Mouse (Mus musculus) embryonic facial prominence, embryonic 11.5 days (tissue): ENCODE measurements around the gene Trim37. TPM values are rescaled to one million over a fixed set of nuclear protein-coding genes. Genes with fewer than 3 reads are reported as not detected.
A peak's percentile ranks its signal among the peaks of the same experiment; 100 is the strongest.

Source experiments
- ATAC-seq: fragments of 200-750 bp; cut with Nextera tagmentation; replicated peaks from 2 replicates; pipeline ENCODE4 v1.8.0; 2017; ENCODE audit warnings: low read depth; ENCODE audit not compliant: insufficient number of reproducible peaks, low FRiP score, low TSS enrichment
- DNase-seq: peaks from one replicate; pipeline ENCODE4 v3.0.0-alpha.2; 2015; ENCODE audit warnings: low spot score
- H3K27ac ChIP-seq: fragments of 300-500 bp; sonication (generic); replicated peaks from 2 replicates; pipeline ENCODE4 v1.5.1; 2014; ENCODE audit warnings: mild to moderate bottlenecking, low read depth, low read length, control low read depth
- H3K27me3 ChIP-seq: fragments of 300-500 bp; sonication (generic); 2 replicates; pipeline ENCODE4 v1.6.1; 2014; ENCODE audit warnings: mild to moderate bottlenecking, low read length, moderate library complexity, mixed read lengths; ENCODE audit not compliant: control insufficient read depth, insufficient read depth
- H3K36me3 ChIP-seq: fragments of 300-500 bp; sonication (generic); replicated peaks from 2 replicates; pipeline ENCODE4 v1.6.1; 2014; ENCODE audit warnings: low read depth, mild to moderate bottlenecking, low read length, moderate library complexity, mixed read lengths; ENCODE audit not compliant: control insufficient read depth, insufficient read depth
- H3K4me1 ChIP-seq: fragments of 300-500 bp; sonication (generic); 2 replicates; pipeline ENCODE4 v1.6.1; 2014; ENCODE audit warnings: low read length, mixed read lengths; ENCODE audit not compliant: control insufficient read depth, insufficient read depth
- H3K4me2 ChIP-seq: fragments of 300-500 bp; sonication (generic); 2 replicates; pipeline ENCODE4 v1.6.1; 2014; ENCODE audit warnings: low read depth, mild to moderate bottlenecking, control low read depth, low read length, moderate library complexity
- H3K4me3 ChIP-seq: fragments of 300-500 bp; sonication (generic); 2 replicates; pipeline ENCODE4 v1.5.1; 2014; ENCODE audit warnings: low read depth, low read length, control low read depth
- H3K9ac ChIP-seq: fragments of 300-500 bp; sonication (generic); replicated peaks from 2 replicates; pipeline ENCODE4 v1.6.1; 2014; ENCODE audit warnings: mild to moderate bottlenecking, control low read depth, low read length
- H3K9me3 ChIP-seq: fragments of 300-500 bp; sonication (generic); replicated peaks from 2 replicates; pipeline ENCODE4 v1.6.1; 2016; ENCODE audit warnings: mild to moderate bottlenecking, low read length, inconsistent platforms, mixed read lengths; ENCODE audit not compliant: control insufficient read depth
- WGBS: fragments of 180-500 bp; shearing (Covaris S2); extraction: QIAGEN DNeasy Blood & Tissue Kit; methylation state at CpG from one replicate; pipeline ENCODE4 v1.1.7; 2014; 5-methylcytosine and 5-hydroxymethylcytosine counted together
- polyA plus RNA-seq: library from polyadenylated mRNA; unstranded; fragments of >200 nt; fragmentation: Nextera tagmentation; extraction: Ambion mirVana; gene quantifications from 2 replicates; pipeline ENCODE4 v1.2.1, GENCODE M21; 2014

The Trim37 gene
- polyA plus RNA-seq: 45.2 and 47.7 TPM in 2 replicates

DNA sequence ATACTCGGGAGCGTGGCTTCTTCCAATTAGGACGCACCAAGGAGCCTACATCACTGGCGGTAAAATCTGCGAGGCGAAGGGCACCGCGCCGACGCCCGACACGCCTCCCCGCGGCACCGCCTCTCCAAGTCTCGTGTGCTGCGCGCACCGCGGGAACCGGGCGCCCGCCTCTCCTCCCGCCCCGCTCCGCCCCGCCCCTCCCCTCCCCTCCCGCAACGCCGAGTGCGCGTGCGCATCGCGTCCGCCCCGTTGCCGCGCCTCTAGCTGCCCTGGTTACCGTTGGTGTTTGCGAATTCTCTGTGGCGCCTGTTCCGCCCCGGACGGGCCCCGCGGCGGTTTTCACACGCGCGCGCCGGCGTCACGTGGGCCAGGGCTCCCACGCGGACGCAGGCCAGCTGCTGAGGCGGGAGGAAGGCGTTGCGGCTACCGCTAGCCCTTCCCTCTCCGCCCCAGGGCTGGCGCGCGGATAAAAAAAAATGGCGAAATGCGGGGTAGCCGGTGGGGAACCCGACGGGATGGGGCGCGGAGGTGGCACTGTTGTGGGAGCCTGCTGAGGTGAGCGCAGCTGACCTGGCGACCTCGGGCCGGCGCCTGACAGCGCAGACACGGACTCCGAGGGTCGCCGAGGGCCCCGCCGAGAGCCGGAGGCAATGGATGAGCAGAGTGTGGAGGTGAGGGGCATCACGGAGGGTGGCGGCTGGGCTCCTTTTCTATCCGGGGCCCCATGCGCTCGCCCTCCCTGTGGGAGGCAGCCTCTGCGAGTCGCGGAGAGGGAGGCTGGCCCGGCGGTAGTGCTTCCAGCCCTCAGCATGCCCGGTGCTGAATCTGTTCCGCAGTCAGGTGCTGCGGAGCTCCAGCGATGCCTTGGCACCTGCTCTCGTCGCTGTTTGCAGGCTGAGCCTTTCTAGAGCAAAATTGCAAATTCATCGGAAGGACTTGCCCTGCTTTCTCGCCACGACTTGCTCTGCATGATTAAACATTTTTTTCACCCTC, at the start of gene Trim37:
Gene Trim37 (plus strand): TSS at position 254 of the 993 bp plus-strand sequence.
- H3K4me2 ChIP-seq: peak within 1 kb of the TSS; percentile 64
- ATAC-seq (peak; percentile 92), DNase-seq (peak; percentile 94)
- H3K36me3 ChIP-seq: peaks cover 3% of the 10 kb centered on the region; the same call in 1 of the 2 replicates
- H3K9me3 ChIP-seq: no peaks in the 10 kb centered on the region
- H3K4me3 ChIP-seq: peak within 1 kb of the TSS; percentile 91
- H3K27ac ChIP-seq: peak within 1 kb of the TSS; percentile 82
- WGBS: under 1% methylated on average over 102 of the region's 105 CpGs
- H3K4me1 ChIP-seq: no peaks in the 10 kb centered on the region
- peak within 1 kb of the TSS; percentile 73 for H3K9ac ChIP-seq
- no peaks in the 10 kb centered on the region for H3K27me3 ChIP-seq

DNA sequence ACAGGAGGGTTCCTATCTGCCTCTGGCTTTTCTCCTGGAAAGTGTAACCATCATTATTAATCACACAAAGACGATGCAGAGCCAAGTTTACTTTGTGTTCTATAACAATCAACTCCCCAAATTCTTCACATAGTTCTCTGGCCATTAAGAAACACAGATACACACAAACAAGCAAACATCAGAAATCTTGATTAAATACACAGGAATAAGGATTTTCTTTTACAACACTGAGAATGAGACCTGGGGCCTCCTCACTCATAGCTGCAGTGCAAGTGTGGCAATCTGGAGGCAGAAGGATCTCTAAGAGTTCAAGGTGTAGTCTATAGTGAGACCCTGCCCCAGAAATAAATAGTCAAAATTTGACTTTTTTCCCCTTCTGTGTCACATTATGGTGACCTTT, 43.2 kb upstream of the Trim37 start:
- Histone ChIP-seq H3K27me3 (no peaks in the 10 kb centered on the region), H3K4me1 (no peaks in the 10 kb centered on the region; the same call in none of the 2 replicates), H3K4me2 (no peak overlapping the region), H3K9ac (no peak overlapping the region), H3K27ac (no peak overlapping the region), H3K9me3 (no peaks in the 10 kb centered on the region), H3K36me3 (peaks cover 4% of the 10 kb centered on the region), H3K4me3 (no peak overlapping the region)
- DNase-seq (no peak), ATAC-seq (no peak)
- 86% methylated on average over 1 of the region's 1 CpGs for WGBS

DNA sequence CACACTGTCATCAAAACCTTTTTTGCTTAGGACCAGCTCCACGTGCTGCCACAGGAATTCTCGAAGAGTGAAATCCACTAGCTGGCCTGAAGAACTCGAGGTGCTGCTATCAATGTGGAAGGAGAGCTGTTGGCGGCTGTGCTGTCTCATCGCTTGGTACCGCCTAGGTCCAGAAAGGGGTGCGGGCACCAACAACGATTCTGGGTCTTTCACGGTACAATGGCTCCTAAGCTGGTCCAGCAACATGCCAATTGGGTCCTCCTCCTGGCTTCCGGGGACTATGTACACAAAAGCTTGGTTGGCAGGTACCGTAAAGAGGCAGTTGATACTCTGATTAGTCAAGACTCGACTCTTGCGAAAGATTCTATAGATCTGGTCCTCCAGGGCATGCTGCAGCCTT, 41.4 kb upstream of the Trim37 start:
- Histone ChIP-seq H3K36me3 (no peaks in the 10 kb centered on the region; the same call in none of the 2 replicates), H3K9ac (no peak overlapping the region; the same call in 1 of the 2 replicates), H3K27ac (no peak overlapping the region), H3K4me3 (peak overlapping the region; percentile 64), H3K4me1 (no peaks in the 10 kb centered on the region; the same call in none of the 2 replicates), H3K9me3 (no peaks in the 10 kb centered on the region), H3K4me2 (peak overlapping the region; percentile 68), H3K27me3 (no peaks in the 10 kb centered on the region)
- no peak for ATAC-seq
- no peak for DNase-seq
- 92% methylated on average over 13 of the region's 13 CpGs for WGBS

DNA sequence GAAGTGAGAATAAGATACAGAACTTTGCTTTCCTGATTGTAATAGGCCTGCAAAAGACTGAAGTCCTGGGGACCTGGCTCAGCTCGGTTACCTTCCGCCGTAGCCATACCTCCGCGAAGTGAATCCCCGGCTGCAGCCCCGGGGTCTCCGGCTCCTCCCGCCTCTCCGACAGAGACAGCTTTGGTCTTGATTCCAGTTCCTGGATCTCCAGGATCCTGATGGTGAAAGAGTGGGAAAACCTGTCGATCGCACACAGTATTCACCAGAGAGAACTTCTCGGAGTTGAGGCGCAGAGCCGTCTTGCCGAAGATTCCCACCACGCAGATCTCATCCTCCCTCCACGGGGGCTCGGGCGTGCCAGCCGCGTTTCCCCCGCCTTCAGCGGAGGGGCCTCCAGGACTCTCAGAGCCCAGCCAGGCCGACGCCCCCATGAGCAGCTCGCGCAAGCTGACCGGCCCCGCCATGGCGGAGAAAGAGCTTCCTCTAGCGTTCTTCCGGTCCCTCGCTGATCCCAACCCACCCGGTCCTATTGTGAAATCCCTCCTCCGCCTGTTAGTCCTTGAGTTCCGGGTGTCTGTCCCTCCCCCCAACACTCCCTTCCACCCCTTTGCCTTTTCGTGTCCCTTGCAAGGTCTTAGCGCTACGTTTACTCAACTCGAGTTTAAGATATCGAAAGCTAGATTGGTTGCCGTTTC, 40.4 kb upstream of the Trim37 start, which contains the start of gene Smg8:
Gene Smg8 (minus strand): TSS at position 485 of the 695 bp plus-strand sequence.
- peak within 1 kb of the TSS; percentile 68 for H3K4me2 ChIP-seq
- no peaks in the 10 kb centered on the region for H3K27me3 ChIP-seq
- ATAC-seq (peak; percentile 88), DNase-seq (peak; percentile 89)
- H3K9me3 ChIP-seq: no peaks in the 10 kb centered on the region
- under 1% methylated on average over 42 of the region's 43 CpGs for WGBS
- H3K9ac ChIP-seq: peak within 1 kb of the TSS; percentile 69
- peaks cover 3% of the 10 kb centered on the region; the same call in 1 of the 2 replicates for H3K36me3 ChIP-seq
- peak within 1 kb of the TSS; percentile 64 for H3K4me3 ChIP-seq
- H3K4me1 ChIP-seq: no peaks in the 10 kb centered on the region; the same call in none of the 2 replicates
- H3K27ac ChIP-seq: 0 out of 2 replicates have a peak within 1 kb of the TSS, but pooled peaks have one; percentile 2

DNA sequence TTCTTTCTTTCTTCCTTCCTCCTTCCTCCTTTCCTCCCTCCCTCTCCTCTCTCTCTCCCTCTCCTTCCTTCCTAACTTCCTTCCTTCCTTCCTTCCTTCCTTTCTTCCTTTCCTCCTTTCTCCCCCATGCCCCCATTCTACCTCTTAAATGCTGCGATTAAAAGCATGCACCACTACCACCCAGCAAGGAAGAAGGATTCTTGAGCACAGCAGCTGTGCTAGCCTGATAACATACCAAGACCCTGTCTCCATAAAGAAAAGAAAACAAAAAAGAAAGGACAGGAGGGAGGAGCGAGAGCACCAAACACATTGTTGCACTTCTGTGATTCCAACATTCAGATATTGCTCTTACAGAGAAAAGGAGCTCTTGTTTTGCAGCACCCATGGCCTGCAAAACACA, 39.7 kb upstream of the Trim37 start:
- 86% methylated on average over 2 of the region's 2 CpGs for WGBS
- Histone ChIP-seq H3K4me1 (no peaks in the 10 kb centered on the region; the same call in none of the 2 replicates), H3K4me2 (peak overlapping the region; percentile 5; the same call in 1 of the 2 replicates), H3K9ac (peak overlapping the region; percentile 69; the same call in 1 of the 2 replicates), H3K27ac (no peak overlapping the region), H3K4me3 (peak overlapping the region; percentile 64), H3K27me3 (no peaks in the 10 kb centered on the region), H3K36me3 (peaks cover 6% of the 10 kb centered on the region), H3K9me3 (no peaks in the 10 kb centered on the region)
- no peak for ATAC-seq
- DNase-seq: no peak

DNA sequence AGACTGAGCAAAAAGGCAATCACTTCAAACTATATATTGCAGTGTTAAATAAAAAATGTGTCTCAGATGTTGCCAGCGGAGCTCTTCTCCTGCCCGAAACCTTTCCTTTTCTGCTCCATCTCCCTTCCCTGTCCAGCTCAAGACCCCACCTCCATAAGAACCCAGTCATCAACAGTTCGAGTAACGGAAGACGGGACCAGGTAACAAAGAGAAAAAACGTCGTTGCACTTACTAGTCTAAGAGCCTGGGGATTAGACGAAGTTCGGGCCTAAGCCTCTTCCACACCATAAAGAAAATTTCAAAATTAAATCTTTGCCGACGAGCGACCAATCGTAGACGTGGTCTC, 18.5 kb upstream of the Trim37 start, which contains the start of gene Prr11:
Gene Prr11 (minus strand): TSS at position 300 of the 346 bp plus-strand sequence.
- 0% methylated on average over 14 of the region's 14 CpGs for WGBS
- Histone ChIP-seq H3K4me1 (no peaks in the 10 kb centered on the region), H3K4me3 (peak within 1 kb of the TSS; percentile 98), H3K27me3 (no peaks in the 10 kb centered on the region), H3K9me3 (no peaks in the 10 kb centered on the region), H3K9ac (peak within 1 kb of the TSS; percentile 100), H3K27ac (peak within 1 kb of the TSS; percentile 97), H3K36me3 (no peaks in the 10 kb centered on the region; the same call in 1 of the 2 replicates), H3K4me2 (peak within 1 kb of the TSS; percentile 31)
- ATAC-seq (no peak), DNase-seq (no peak)

DNA sequence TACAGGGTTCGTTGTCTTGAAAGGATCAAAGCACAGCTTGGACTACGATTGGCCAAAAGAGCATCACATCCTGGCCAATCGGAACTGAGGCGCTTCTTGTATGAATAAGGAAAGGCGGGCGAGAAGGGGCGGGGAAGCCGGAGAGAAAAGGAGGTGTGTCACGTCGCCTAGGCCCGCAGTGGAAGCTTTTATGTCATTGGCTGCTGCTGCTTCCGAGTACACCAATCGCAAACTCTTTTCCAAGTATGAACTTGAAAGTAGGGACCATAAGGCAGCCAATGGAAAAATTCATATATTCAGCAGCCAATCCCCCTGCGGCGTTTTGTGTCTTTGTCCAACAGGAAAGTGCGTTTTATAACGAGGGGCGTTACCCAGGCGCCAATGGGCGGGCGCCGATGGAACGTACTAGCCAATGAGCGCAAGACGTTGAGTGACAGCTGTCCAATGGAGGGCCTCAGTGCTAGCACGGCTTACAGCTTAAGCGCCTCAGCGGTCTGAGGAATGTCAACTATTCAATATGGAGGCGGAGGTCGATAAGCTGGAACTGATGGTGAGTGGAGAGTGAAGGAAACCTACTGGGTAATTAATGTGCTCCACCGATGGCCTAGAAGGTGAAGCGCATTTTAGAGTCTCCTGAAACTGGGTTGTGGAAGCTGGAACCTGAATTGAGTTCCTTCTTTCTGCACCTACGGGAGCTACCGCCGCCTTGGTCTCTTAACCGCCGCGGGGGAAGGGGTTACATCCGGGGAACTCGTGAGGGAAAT, 17.9 kb upstream of the Trim37 start, which contains the start of gene Ska2:
Gene Ska2 (plus strand): TSS at position 480 of the 764 bp plus-strand sequence.
- H3K9me3 ChIP-seq: no peaks in the 10 kb centered on the region
- peak within 1 kb of the TSS; percentile 31 for H3K4me2 ChIP-seq
- ATAC-seq (peak; percentile 99), DNase-seq (peak; percentile 100)
- H3K27ac ChIP-seq: peak within 1 kb of the TSS; percentile 97
- no peaks in the 10 kb centered on the region for H3K27me3 ChIP-seq
- H3K4me1 ChIP-seq: no peaks in the 10 kb centered on the region
- peak within 1 kb of the TSS; percentile 98 for H3K4me3 ChIP-seq
- under 1% methylated on average over 40 of the region's 40 CpGs for WGBS
- no peaks in the 10 kb centered on the region; the same call in 1 of the 2 replicates for H3K36me3 ChIP-seq
- peak within 1 kb of the TSS; percentile 100 for H3K9ac ChIP-seq
